Mouse (Mus musculus) liver, adult 2 months (tissue): ENCODE measurements around the gene Rab19.

Experiments
- CTCF ChIP-seq: fragments of 200-500 bp; IDR thresholded peaks from 2 replicates; pipeline ENCODE4 v1.5.1; 2011; ENCODE audit warnings: low read depth, low read length, control low read depth
- POLR2A ChIP-seq: fragments of 200-500 bp; IDR thresholded peaks from 2 replicates; pipeline ENCODE4 v1.6.1; 2011; ENCODE audit warnings: low read length, control low read depth; ENCODE audit not compliant: insufficient read depth; ENCODE audit errors: extremely low read depth

GRCm38 (mm10) chr6:39362684-39363083 lies 18.3 kb upstream of the Rab19 start:
- TF ChIP-seq CTCF (no peak), POLR2A (no peak)
